Mouse (Mus musculus): ENCODE results near the gene Mta3.

The Mta3 gene

GRCm38 (mm10) chr17:83706116-83706593, at the start of gene Mta3:
Gene Mta3, plus strand, starts transcription at chr17:83706163.
- no peak for DNase-seq

- DNase-seq: no peak
Observed at GRCm38 (mm10) chr17:83657375-83657774, 48.6 kb upstream of the Mta3 start.

- DNase-seq: no peak
Observed at GRCm38 (mm10) chr17:83658943-83659342, 47.0 kb upstream of the Mta3 start.

GRCm38 (mm10) chr17:83664761-83665160, 41.2 kb upstream of the Mta3 start:
- no peak for DNase-seq

GRCm38 (mm10) chr17:83666597-83667287, 39.2 kb upstream of the Mta3 start:
- no peak for DNase-seq

- no peak for DNase-seq
Observed at GRCm38 (mm10) chr17:83667934-83668690, 37.9 kb upstream of the Mta3 start.

- DNase-seq: no peak
Observed at GRCm38 (mm10) chr17:83672685-83673084, 33.3 kb upstream of the Mta3 start.

GRCm38 (mm10) chr17:83677370-83677769, 28.6 kb upstream of the Mta3 start:
- no peak for DNase-seq

GRCm38 (mm10) chr17:83681977-83682376, 24.0 kb upstream of the Mta3 start:
- no peak for DNase-seq

GRCm38 (mm10) chr17:83684475-83684874, 21.5 kb upstream of the Mta3 start:
- DNase-seq: no peak

- DNase-seq: no peak
Observed at GRCm38 (mm10) chr17:83690418-83690817, 15.5 kb upstream of the Mta3 start.

GRCm38 (mm10) chr17:83691379-83691778, 14.6 kb upstream of the Mta3 start:
- no peak for DNase-seq

GRCm38 (mm10) chr17:83693941-83694340, 12.0 kb upstream of the Mta3 start:
- DNase-seq: no peak

- no peak for DNase-seq
Observed at GRCm38 (mm10) chr17:83695785-83696184, 10.2 kb upstream of the Mta3 start.

- DNase-seq: no peak
Observed at GRCm38 (mm10) chr17:83699062-83699724, 6.8 kb upstream of the Mta3 start.

- no peak for DNase-seq
Observed at GRCm38 (mm10) chr17:83700125-83700524, 5.8 kb upstream of the Mta3 start.

- peak; percentile 20 for DNase-seq
Observed at GRCm38 (mm10) chr17:83704469-83704868, 1.5 kb upstream of the Mta3 start.

- DNase-seq: peak; percentile 76
Observed at GRCm38 (mm10) chr17:83705352-83706115, 429 bp upstream of the Mta3 start.

GRCm38 (mm10) chr17:83706594-83707126, 697 bp downstream of the Mta3 start:
- peak; percentile 60 for DNase-seq

GRCm38 (mm10) chr17:83707372-83707771, 1.4 kb downstream of the Mta3 start:
- DNase-seq: peak; percentile 19

GRCm38 (mm10) chr17:83707846-83708245, 1.9 kb downstream of the Mta3 start:
- DNase-seq: no peak

GRCm38 (mm10) chr17:83708256-83708655, 2.3 kb downstream of the Mta3 start:
- DNase-seq: no peak

GRCm38 (mm10) chr17:83708891-83709290, 2.9 kb downstream of the Mta3 start:
- DNase-seq: no peak

Measured in cerebellum, adult 9-11 months (tissue).